Mouse (Mus musculus) CD4-positive naive resting alpha-beta T cell, adult 57 days (primary cell): ENCODE data around the gene Snrnp40. TPM values are rescaled to one million over a fixed set of nuclear protein-coding genes. Genes with fewer than 3 reads are reported as not detected.

Experiments used
- total RNA-seq: library from RNA; stranded (reverse); gene quantifications from one replicate; pipeline ENCODE4 v1.2.4, GENCODE M21; 2023

Snrnp40 gene
- 68.7 TPM for total RNA-seq

DNA sequence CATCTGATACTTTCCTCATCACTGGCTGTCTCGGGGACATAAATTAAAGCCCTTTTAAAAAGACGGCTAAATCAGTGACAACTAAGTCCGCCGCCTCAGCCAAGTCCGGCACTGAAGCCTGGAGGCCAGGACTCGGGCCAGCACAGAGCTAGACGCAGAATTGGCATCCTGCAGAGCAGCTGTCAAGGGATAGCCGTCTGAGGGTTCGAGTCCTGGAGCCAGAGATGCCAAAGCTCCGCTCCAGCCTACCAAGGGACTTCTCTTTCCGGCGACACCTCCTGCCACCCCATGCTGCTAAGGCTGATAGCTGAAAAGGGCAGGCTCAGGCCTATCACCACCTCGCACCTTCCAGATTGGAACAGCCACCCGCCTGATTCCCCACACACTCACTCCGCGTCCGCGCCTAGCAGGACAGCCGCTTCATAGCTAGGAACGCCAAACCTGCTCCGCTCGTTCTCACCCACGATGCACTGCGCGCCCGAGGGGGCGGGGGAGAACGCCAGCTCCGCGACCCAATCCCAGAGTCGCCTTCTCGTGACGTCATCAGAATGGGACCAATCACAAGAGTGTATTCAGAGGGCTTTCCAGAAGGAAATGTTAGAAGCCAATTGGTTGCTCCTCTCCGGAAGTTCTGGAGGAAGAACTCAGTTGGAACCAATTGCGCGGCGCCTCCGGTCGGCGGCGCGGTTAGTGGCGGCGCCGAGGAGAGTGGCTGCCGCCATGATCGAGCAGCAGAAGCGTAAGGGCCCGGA, at the start of gene Snrnp40, which contains the start of gene Zcchc17:
Gene Snrnp40 (plus strand): TSS at position 647 of the 752 bp plus-strand sequence.
Gene Zcchc17 (minus strand): TSS at position 458 of the 752 bp plus-strand sequence.

Other genes with a start within 250 kb of the Snrnp40 start
- not detected for gene Hcrtr1, start 220.8 kb upstream of the Snrnp40 start, total RNA-seq
- gene Tinagl1, start 185.0 kb upstream of the Snrnp40 start, total RNA-seq, result 0.98 TPM
- not detected for gene Gm853, start 137.7 kb upstream of the Snrnp40 start, total RNA-seq
- gene Serinc2, start 80.9 kb upstream of the Snrnp40 start, total RNA-seq, result not detected
- not detected for gene Fabp3, start 51.5 kb upstream of the Snrnp40 start, total RNA-seq
- gene Gm10570, start 51.5 kb upstream of the Snrnp40 start, total RNA-seq, result not detected
- gene Zcchc17, start 189 bp upstream of the Snrnp40 start, total RNA-seq, result 29.0 TPM
- gene Nkain1, start 214.0 kb downstream of the Snrnp40 start, total RNA-seq, result not detected